Mouse (Mus musculus) kidney, adult 2 months (tissue): ENCODE measurements around the gene Spcs2. TPM values are rescaled to one million over a fixed set of nuclear protein-coding genes. Genes with fewer than 3 reads are reported as not detected.
"Not testable (repeated sequence)": the region's sequence is repeated elsewhere in the genome, so short reads cannot be mapped to it uniquely, and the experiment has no call there.

Source experiments
- DNase-seq: peaks from one replicate; pipeline ENCODE4 v3.0.0; 2021
- H3K27ac ChIP-seq: fragments of 200-500 bp; 2 replicates; pipeline ENCODE4 v1.5.1; 2012; ENCODE audit warnings: low read depth, low read length, control low read depth, inconsistent platforms; ENCODE audit not compliant: insufficient read depth
- H3K27me3 ChIP-seq: fragments of 200-500 bp; replicated peaks from 2 replicates; pipeline ENCODE4 v1.6.1; 2012; ENCODE audit warnings: mild to moderate bottlenecking, moderate library complexity, low read length, inconsistent platforms; ENCODE audit not compliant: control insufficient read depth, insufficient read depth
- H3K36me3 ChIP-seq: fragments of 200-500 bp; 2 replicates; pipeline ENCODE4 v1.6.1; 2012; ENCODE audit warnings: mild to moderate bottlenecking, moderate library complexity, low read length, inconsistent platforms; ENCODE audit not compliant: control insufficient read depth, insufficient read depth
- H3K4me1 ChIP-seq: fragments of 200-500 bp; 2 replicates; pipeline ENCODE4 v1.6.1; 2011; ENCODE audit warnings: low read length; ENCODE audit not compliant: control insufficient read depth, insufficient read depth
- H3K4me3 ChIP-seq: fragments of 200-500 bp; 2 replicates; pipeline ENCODE4 v1.5.1; 2011; ENCODE audit warnings: mild to moderate bottlenecking, low read depth, low read length, control low read depth; ENCODE audit not compliant: insufficient read depth
- CTCF ChIP-seq: fragments of 200-500 bp; conservative IDR thresholded peaks from 2 replicates; pipeline ENCODE4 v1.5.1; 2011; ENCODE audit warnings: low read depth, mild to moderate bottlenecking, control low read depth, low read length, moderate library complexity, mixed read lengths; ENCODE audit not compliant: insufficient read depth, insufficient read length
- POLR2A ChIP-seq: fragments of 200-500 bp; IDR thresholded peaks from one replicate; pipeline ENCODE4 v1.6.1; 2011; ENCODE audit warnings: low read depth, low read length, control low read depth
- WGBS: fragments of 180-500 bp; shearing (Covaris S2); methylation state at CpG from one replicate; pipeline ENCODE4 v1.1.7; 2018; 5-methylcytosine and 5-hydroxymethylcytosine counted together
- polyA plus RNA-seq: library from polyadenylated mRNA; depleted of rRNA; stranded (reverse); fragments of >200 nt; gene quantifications from 2 replicates; pipeline ENCODE4 v1.2.3, GENCODE M21; 2012

The Spcs2 gene
- polyA plus RNA-seq, 1 experiment, result 39.7 TPM

DNA sequence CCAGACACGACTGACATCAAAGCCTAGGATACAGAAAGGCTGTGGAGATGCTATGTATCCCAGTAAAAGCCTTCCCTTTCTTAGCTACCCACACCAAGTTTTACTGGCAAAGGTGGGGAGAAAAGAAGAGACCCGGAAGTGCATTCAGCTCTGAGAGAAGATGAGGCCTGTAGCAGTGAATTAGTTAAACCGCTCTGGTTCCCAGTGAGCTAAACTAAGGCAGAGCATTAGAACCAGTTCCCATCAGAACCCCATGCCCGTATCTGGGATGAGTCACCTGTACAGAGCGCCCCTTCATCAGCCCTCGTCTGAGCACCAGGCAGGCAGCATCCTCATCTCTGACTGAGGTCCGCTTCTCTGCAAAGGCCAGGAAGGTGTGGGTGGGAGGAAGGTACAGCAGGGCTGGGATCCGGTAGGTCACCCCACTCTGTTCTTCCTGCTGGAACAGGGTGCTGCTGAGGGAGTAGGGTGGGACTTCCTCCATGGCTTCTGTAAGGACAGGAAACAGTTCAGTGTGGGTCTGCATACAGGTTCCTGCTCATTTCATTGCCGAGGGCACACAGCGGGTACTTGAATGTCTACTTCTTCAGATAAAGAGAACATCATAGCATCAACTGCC lies 40.1 kb downstream of the Spcs2 start:
- no peak for DNase-seq
- TF ChIP-seq POLR2A, result no peak
- TF ChIP-seq CTCF, result no peak
- H3K4me3 ChIP-seq, result no peak overlapping the region
- H3K36me3 ChIP-seq, result no peaks in the 10 kb centered on the region
- no peak overlapping the region for H3K27ac ChIP-seq
- H3K27me3 ChIP-seq, result no peaks in the 10 kb centered on the region
- 81% methylated on average over 10 of the region's 10 CpGs for WGBS
- no peaks in the 10 kb centered on the region for H3K4me1 ChIP-seq

DNA sequence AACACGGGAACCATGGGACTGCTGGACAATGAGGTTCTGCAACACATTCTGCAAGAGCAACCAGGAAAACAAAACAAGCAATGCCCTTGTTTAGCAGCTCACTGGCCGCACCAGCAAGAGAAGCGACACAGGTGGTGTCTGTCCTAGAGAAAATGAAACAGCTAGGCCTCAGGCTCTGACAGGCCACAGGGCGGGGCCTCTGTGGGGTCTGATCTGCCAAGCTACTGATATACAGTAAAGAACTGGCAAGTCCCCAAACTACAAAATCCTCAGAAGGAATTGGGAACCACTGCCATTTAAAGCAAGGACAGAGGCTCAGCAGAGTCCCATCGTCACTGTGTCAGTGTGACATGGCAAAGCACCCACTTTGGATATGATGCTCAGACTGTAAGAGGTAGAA lies 40.8 kb downstream of the Spcs2 start:
- no peaks in the 10 kb centered on the region for H3K4me1 ChIP-seq
- no peak for TF ChIP-seq CTCF
- no peak for TF ChIP-seq POLR2A
- DNase-seq, result no peak
- H3K27me3 ChIP-seq, result no peaks in the 10 kb centered on the region
- no peaks in the 10 kb centered on the region for H3K36me3 ChIP-seq
- no peak overlapping the region for H3K27ac ChIP-seq
- no peak overlapping the region for H3K4me3 ChIP-seq
- 70% methylated on average over 5 of the region's 5 CpGs for WGBS

DNA sequence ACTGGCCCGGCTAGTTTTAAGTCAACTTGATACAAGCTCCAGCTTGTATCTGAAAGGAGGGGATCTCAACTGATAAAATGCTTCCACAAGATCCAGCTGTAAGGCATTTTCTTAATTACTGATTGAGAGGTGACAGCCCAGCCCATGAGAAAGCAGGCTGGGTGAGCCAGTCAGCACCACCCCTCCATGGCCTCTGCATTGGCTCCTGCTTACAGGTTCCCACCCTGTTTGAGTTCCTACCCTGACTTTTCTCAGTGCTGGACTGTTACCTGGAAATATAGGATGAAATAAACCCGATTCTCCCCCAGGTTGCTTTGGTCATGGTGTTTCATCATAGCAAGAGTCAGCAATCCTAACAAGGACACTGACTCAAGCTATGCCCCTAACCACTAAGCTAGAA lies 41.3 kb downstream of the Spcs2 start:
- no peak overlapping the region for H3K27ac ChIP-seq
- H3K36me3 ChIP-seq, result no peaks in the 10 kb centered on the region
- H3K4me1 ChIP-seq, result no peaks in the 10 kb centered on the region
- 90% methylated on average over 2 of the region's 2 CpGs for WGBS
- no peak overlapping the region for H3K4me3 ChIP-seq
- H3K27me3 ChIP-seq, result no peaks in the 10 kb centered on the region
- TF ChIP-seq CTCF (no peak), POLR2A (no peak)
- DNase-seq, result no peak

DNA sequence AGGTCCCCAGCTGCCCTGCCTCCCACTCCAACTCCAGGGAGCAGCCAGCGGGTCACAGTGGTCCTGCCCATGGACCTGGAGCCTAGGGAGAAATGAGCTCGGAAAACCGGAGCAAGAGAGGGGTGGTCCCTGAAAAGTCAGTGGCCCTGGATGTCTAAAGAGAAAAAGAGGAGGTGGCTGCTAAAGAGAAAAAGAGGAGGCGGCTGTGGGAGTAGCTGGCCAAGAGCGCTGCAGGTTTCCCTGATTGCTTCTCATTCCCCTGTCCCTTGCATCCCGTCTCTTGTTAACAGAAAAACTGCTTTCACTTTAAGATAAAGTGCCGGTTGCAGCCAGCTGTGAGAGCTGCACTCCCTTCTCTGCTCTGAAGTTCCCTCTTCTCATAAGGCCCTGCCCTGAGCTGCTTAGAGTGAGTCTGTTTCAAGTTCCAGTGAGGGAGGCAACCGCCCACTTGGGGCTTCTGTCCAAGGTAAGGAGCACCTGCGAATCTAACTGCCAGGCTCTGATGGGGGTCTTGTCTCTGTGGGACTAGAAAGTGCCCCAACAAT lies 45.0 kb downstream of the Spcs2 start:
- DNase-seq, H3K36me3 ChIP-seq, H3K4me1 ChIP-seq, H3K27ac ChIP-seq, H3K27me3 ChIP-seq, H3K4me3 ChIP-seq: not testable (repeated sequence)
- 44% methylated on average over 9 of the region's 9 CpGs for WGBS

DNA sequence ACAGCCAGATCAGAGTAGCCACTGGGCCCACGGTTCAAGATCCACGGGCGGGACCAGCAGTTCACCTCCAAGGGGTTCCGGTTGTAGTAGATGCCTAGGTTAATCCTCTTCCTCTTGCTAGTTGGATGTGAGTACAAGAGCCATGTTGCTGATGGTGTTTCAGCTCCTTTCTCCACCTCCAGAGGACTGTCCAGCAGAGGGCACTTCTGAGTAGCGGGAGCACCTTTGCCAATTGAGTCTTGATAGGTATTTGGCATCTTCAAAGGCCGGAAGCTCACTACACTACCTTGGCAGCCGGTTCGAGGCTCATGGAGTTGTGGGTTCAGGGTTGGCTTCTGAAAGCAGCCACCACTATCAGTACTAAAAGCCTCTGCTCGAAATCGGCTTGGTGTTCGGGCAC lies 49.9 kb downstream of the Spcs2 start:
- H3K27me3 ChIP-seq, result no peaks in the 10 kb centered on the region
- H3K36me3 ChIP-seq, result no peaks in the 10 kb centered on the region
- TF ChIP-seq CTCF (peak; percentile 78), POLR2A (no peak)
- H3K4me3 ChIP-seq, result no peak overlapping the region
- peak; percentile 48 for DNase-seq
- H3K4me1 ChIP-seq, result no peaks in the 10 kb centered on the region
- H3K27ac ChIP-seq, result no peak overlapping the region
- WGBS, result 92% methylated on average over 11 of the region's 11 CpGs

DNA sequence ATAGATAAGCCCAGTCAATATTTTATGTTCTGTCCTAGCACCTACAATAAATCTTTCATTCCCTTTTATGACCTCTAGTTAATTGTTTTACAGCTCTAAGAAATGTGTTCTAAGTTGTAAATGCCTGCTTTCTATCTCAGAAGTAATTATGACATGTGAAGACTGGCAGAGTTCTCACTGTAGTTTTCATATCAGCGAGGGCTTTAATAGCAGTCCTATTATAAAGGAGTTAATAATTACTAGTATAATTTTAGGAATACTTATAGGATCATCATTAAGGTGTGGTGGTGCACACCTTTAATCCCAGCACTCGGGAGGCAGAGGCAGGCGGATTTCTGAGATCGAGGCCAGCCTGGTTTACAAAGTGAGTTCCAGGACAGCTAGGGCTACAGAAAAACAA lies 51.6 kb downstream of the Spcs2 start:
- H3K4me1 ChIP-seq, result no peaks in the 10 kb centered on the region
- no peaks in the 10 kb centered on the region for H3K36me3 ChIP-seq
- no peak for TF ChIP-seq POLR2A
- no peak for TF ChIP-seq CTCF
- DNase-seq, result no peak
- H3K4me3 ChIP-seq, result no peak overlapping the region
- no peak overlapping the region for H3K27ac ChIP-seq
- 89% methylated on average over 4 of the region's 4 CpGs for WGBS
- H3K27me3 ChIP-seq, result no peaks in the 10 kb centered on the region

DNA sequence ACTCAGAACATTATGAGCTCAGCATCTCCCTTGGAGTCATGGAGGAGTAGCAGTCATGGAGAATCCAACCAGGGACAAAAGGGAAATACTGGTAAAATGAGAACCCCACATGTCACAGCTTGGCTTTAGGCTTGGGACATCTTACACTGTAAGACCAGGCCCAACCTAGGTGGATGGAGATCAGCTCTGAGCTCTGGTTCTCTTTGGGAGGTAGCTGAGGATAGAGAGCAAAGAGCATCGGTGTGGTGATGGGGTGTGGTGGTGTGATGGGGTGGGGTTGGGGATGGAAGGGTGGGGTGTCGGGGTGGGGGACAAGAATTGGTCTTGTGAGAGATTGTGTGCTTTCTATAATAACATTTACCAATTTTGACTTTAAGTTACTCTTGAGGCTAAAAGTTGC lies 52.4 kb downstream of the Spcs2 start:
- 91% methylated on average over 2 of the region's 2 CpGs for WGBS
- Histone ChIP-seq H3K36me3 (no peaks in the 10 kb centered on the region), H3K27ac (no peak overlapping the region), H3K27me3 (no peaks in the 10 kb centered on the region), H3K4me3 (no peak overlapping the region), H3K4me1 (no peaks in the 10 kb centered on the region)
- TF ChIP-seq POLR2A (no peak), CTCF (no peak)
- DNase-seq, result no peak

DNA sequence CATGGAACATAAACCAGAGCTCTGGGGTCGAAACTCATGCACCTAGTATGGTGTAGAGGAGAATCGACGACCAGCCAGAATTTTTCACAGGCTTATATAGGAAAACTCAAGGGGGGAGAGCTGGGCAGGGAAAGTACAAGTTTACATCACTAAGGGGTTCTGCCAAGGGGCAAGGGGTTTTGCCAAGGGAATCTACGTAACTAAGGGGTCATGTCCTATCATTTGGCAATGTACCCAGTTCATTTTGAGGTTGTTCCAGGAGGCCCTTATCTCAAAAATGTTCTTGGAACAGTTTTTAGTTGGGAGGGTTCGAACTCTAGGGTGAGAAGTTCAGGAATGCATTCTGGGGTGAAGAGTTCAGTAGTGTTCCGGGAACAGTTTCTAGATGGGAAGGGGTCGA lies 56.2 kb downstream of the Spcs2 start:
- not testable (repeated sequence) for H3K27ac ChIP-seq, H3K36me3 ChIP-seq, H3K4me3 ChIP-seq, H3K27me3 ChIP-seq, H3K4me1 ChIP-seq
- DNase-seq, result peak; percentile 26
- 59% methylated on average over 7 of the region's 7 CpGs for WGBS
